Mouse (Mus musculus) lung, embryonic 16.5 days (tissue): Measurements from ENCODE around the gene Zfp560. TPM values are rescaled to one million over a fixed set of nuclear protein-coding genes. Genes with fewer than 3 reads are reported as not detected.
A peak's percentile ranks its signal among the peaks of the same experiment; 100 is the strongest.

Experiments
- ATAC-seq: fragments of 200-750 bp; cut with Nextera tagmentation; 2 replicates; pipeline ENCODE4 v1.8.0; 2017; ENCODE audit warnings: low read depth, mild to moderate bottlenecking, moderate library complexity
- H3K27ac ChIP-seq: fragments of 300-500 bp; sonication (generic); 2 replicates; pipeline ENCODE4 v1.5.1; 2014; ENCODE audit warnings: mild to moderate bottlenecking, control low read depth, low read length
- H3K27me3 ChIP-seq: fragments of 300-500 bp; sonication (generic); 2 replicates; pipeline ENCODE4 v1.6.1; 2014; ENCODE audit warnings: low read depth, low read length, mixed read lengths; ENCODE audit not compliant: control insufficient read depth, insufficient read depth
- H3K36me3 ChIP-seq: fragments of 300-500 bp; sonication (generic); 2 replicates; pipeline ENCODE4 v1.6.1; 2014; ENCODE audit warnings: low read length; ENCODE audit not compliant: control insufficient read depth, insufficient read depth
- H3K4me1 ChIP-seq: fragments of 300-500 bp; sonication (generic); replicated peaks from 2 replicates; pipeline ENCODE4 v1.6.1; 2014; ENCODE audit warnings: low read length, mixed read lengths; ENCODE audit not compliant: control insufficient read depth, insufficient read depth
- H3K4me2 ChIP-seq: fragments of 300-500 bp; sonication (generic); 2 replicates; pipeline ENCODE4 v1.6.1; 2014; ENCODE audit warnings: low read depth, low read length, control low read depth
- H3K4me3 ChIP-seq: fragments of 300-500 bp; sonication (generic); 2 replicates; pipeline ENCODE4 v1.5.1; 2014; ENCODE audit warnings: mild to moderate bottlenecking, low read length, control low read depth
- H3K9ac ChIP-seq: fragments of 300-500 bp; sonication (generic); 2 replicates; pipeline ENCODE4 v1.6.1; 2014; ENCODE audit warnings: low read length, control low read depth
- H3K9me3 ChIP-seq: fragments of 300-500 bp; sonication (generic); 2 replicates; pipeline ENCODE4 v1.6.1; 2016; ENCODE audit warnings: low read length; ENCODE audit not compliant: control insufficient read depth
- WGBS: fragments of 180-500 bp; shearing (Covaris S2); extraction: QIAGEN DNeasy Blood & Tissue Kit; methylation state at CpG from one replicate; pipeline ENCODE4 v1.1.7; 2014; 5-methylcytosine and 5-hydroxymethylcytosine counted together
- polyA plus RNA-seq: library from polyadenylated mRNA; unstranded; fragments of >200 nt; fragmentation: Nextera tagmentation; extraction: Ambion mirVana; gene quantifications from 2 replicates; pipeline ENCODE4 v1.2.1, GENCODE M21; 2015

Gene Zfp560
- polyA plus RNA-seq = 38.5 and 40.0 TPM in 2 replicates

GRCm38 (mm10) chr9:20384532-20385342 lies at the start of gene Zfp560:
Gene Zfp560 (minus strand): TSS chr9:20385177.
- H3K4me3 ChIP-seq = peak within 1 kb of the TSS; percentile 77

DNA sequence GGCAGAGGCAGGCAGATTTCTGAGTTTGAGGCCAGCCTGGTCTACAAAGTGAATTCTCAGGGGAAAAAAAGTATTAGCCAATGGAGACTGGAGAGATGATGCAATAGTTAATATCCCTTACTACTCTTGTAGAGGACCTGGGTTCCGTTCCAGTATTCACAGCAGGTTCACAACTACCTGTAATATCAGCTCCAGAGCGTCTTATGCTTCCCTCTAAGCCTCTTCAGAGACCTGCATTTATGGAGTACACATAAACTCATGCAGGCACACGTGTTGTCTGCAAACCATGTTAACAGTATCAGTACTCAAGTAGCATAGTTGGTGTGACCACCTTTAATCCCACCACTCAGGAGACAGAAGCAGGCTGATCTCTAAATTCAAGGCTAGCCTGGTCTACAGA lies 45.0 kb upstream of the Zfp560 start:
- 92% methylated on average over 3 of the region's 3 CpGs for whole genome bisulfite sequencing
- H3K4me1 ChIP-seq = no peaks in the 10 kb centered on the region

More at GRCm38 (mm10) chr9:20384532-20385342, at the start of gene Zfp560:
- no peaks in the 10 kb centered on the region for H3K9me3 ChIP-seq
- 3% methylated on average over 40 of the region's 40 CpGs for WGBS
- peaks cover 7% of the 10 kb centered on the region; the same call in 1 of the 2 replicates for H3K4me1 ChIP-seq
- H3K27ac ChIP-seq = peak within 1 kb of the TSS; percentile 82
- no peaks in the 10 kb centered on the region for H3K27me3 ChIP-seq
- ATAC-seq = peak; percentile 100
- H3K9ac ChIP-seq = peak within 1 kb of the TSS; percentile 87
- peak within 1 kb of the TSS; percentile 91 for H3K4me2 ChIP-seq
- no peaks in the 10 kb centered on the region for H3K36me3 ChIP-seq

GRCm38 (mm10) chr9:20411460-20411859 lies 26.5 kb upstream of the Zfp560 start:
- WGBS = 21% methylated on average over 1 of the region's 1 CpGs
- H3K27me3 ChIP-seq = no peaks in the 10 kb centered on the region
- H3K4me3 ChIP-seq = no peak overlapping the region
- ATAC-seq = no peak
- no peak overlapping the region for H3K9ac ChIP-seq
- no peak overlapping the region for H3K4me2 ChIP-seq
- H3K36me3 ChIP-seq = no peaks in the 10 kb centered on the region
- H3K27ac ChIP-seq = no peak overlapping the region
- no peaks in the 10 kb centered on the region for H3K4me1 ChIP-seq
- no peaks in the 10 kb centered on the region for H3K9me3 ChIP-seq

More for the DNA sequence above, 45.0 kb upstream of the Zfp560 start:
- Histone ChIP-seq H3K4me2 (no peak overlapping the region), H3K4me3 (no peak overlapping the region), H3K9me3 (no peaks in the 10 kb centered on the region), H3K9ac (no peak overlapping the region), H3K27ac (no peak overlapping the region), H3K36me3 (0 out of 2 replicates have a peak, but pooled peaks cover 5% of the 10 kb centered on the region), H3K27me3 (no peaks in the 10 kb centered on the region)
- ATAC-seq = no peak

DNA sequence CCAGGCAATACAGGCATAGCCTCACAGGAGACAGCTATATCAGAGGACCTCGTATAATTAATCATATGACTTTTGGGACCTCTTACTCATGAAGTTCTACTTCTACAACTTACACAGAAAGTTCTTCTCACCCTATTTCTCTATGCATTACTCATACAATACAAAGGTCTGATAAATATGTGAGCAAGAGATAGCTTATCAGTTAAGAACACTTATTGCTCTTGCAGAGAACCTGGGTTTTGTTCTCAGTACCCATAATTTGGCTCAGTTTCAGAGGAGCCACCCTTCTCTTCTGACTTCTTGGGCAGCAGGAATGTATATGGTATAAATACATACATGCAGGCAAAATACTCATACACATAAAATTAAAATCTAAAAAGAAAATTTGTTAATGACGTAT lies 24.3 kb upstream of the Zfp560 start:
- H3K4me3 ChIP-seq = no peak overlapping the region
- H3K9ac ChIP-seq = no peak overlapping the region
- no peak overlapping the region for H3K27ac ChIP-seq
- H3K9me3 ChIP-seq = no peaks in the 10 kb centered on the region
- no peaks in the 10 kb centered on the region for H3K27me3 ChIP-seq
- H3K4me2 ChIP-seq = no peak overlapping the region
- ATAC-seq = no peak
- no peaks in the 10 kb centered on the region for H3K36me3 ChIP-seq
- 79% methylated on average over 2 of the region's 2 CpGs for WGBS
- H3K4me1 ChIP-seq = no peaks in the 10 kb centered on the region

- Histone ChIP-seq H3K4me3 (peak overlapping the region; percentile 77), H3K27me3 (no peaks in the 10 kb centered on the region), H3K4me1 (peaks cover 7% of the 10 kb centered on the region; the same call in 1 of the 2 replicates), H3K9me3 (no peaks in the 10 kb centered on the region), H3K4me2 (peak overlapping the region; percentile 91), H3K9ac (peak overlapping the region; percentile 87), H3K27ac (peak overlapping the region; percentile 82), H3K36me3 (no peaks in the 10 kb centered on the region)
- ATAC-seq = peak; percentile 69
- WGBS = 12% methylated on average over 16 of the region's 16 CpGs
Observed at GRCm38 (mm10) chr9:20385343-20385703, 346 bp upstream of the Zfp560 start.

DNA sequence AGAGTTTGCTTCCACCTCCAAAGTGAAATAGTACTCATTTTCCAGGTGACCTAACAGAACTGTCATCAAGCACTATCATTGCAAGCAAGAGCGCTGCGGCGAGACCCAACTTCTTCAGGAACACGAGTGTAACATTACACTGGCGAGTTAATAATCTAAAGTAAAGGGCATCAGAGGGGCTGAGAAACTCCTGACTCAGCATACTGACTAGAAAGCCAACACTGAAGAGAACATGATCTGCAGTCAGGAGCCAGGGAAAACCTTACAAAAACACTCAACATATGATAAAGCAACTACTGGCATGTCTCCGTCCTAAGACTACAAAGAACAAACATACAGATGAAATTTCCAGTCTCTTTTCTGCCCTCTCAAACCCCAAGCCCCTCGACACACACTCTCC lies 1.3 kb downstream of the Zfp560 start:
- peak overlapping the region; percentile 14; the same call in 1 of the 2 replicates for H3K4me3 ChIP-seq
- no peaks in the 10 kb centered on the region for H3K9me3 ChIP-seq
- H3K4me2 ChIP-seq = peak overlapping the region; percentile 91
- H3K36me3 ChIP-seq = no peaks in the 10 kb centered on the region
- no peak overlapping the region for H3K9ac ChIP-seq
- H3K27ac ChIP-seq = no peak overlapping the region
- no peak for ATAC-seq
- 75% methylated on average over 7 of the region's 7 CpGs for WGBS
- H3K4me1 ChIP-seq = peaks cover 7% of the 10 kb centered on the region; the same call in 1 of the 2 replicates
- H3K27me3 ChIP-seq = no peaks in the 10 kb centered on the region

DNA sequence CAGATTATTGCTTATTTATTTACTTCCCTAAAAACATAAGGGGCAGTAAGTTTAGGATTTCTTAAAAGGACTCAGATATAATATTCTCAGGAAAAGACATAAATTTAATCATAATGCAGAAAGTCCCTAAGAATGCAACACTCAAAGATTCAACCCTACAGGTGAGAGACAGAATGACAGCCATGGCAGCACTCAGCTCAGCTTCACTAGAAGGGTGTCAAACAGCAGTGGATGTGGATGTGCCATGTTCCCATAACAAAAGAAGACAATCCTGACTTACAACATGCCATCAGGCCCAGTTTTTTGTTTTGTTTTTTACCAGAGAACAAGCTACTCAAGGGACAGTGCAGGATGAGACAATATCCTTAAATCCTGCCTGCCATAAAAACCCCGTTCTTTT lies 10.3 kb downstream of the Zfp560 start:
- 93% methylated on average over 1 of the region's 1 CpGs for WGBS
- Histone ChIP-seq H3K27me3 (no peaks in the 10 kb centered on the region), H3K27ac (no peak overlapping the region), H3K36me3 (no peaks in the 10 kb centered on the region), H3K4me1 (no peaks in the 10 kb centered on the region), H3K4me2 (no peak overlapping the region), H3K9me3 (no peaks in the 10 kb centered on the region), H3K9ac (no peak overlapping the region), H3K4me3 (no peak overlapping the region)
- ATAC-seq = no peak

- H3K27me3 ChIP-seq = no peaks in the 10 kb centered on the region
- no peak overlapping the region for H3K4me2 ChIP-seq
- H3K4me3 ChIP-seq = no peak overlapping the region
- WGBS = 88% methylated on average over 2 of the region's 2 CpGs
- no peak overlapping the region for H3K9ac ChIP-seq
- H3K4me1 ChIP-seq = no peaks in the 10 kb centered on the region
- ATAC-seq = no peak
- H3K9me3 ChIP-seq = peaks cover 6% of the 10 kb centered on the region
- H3K27ac ChIP-seq = no peak overlapping the region
- peaks cover 7% of the 10 kb centered on the region; the same call in 1 of the 2 replicates for H3K36me3 ChIP-seq
Observed at GRCm38 (mm10) chr9:20367311-20367710, 17.7 kb downstream of the Zfp560 start.

DNA sequence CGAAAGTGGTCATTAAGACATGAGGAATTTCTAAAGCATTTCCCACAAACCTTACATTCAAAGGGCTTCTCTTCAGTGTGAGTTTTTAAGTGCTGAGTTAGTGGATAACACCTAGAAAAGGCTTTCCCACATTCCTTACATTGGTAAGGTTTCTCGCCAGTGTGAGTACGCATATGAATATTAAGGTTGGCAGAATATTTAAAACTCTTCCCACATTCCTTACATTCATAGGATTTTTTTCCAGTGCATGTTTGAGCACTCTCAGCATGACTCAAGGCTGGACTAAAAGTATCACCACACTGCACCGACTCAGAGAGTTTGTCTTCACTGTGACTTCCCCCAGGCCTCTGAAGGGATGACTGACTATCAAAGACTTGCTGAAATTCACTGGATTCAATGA lies 36.5 kb downstream of the Zfp560 start:
- Histone ChIP-seq H3K9me3 (0 out of 2 replicates have a peak, but pooled peaks cover 4% of the 10 kb centered on the region), H3K9ac (no peak overlapping the region), H3K27me3 (no peaks in the 10 kb centered on the region), H3K4me3 (no peak overlapping the region), H3K4me2 (no peak overlapping the region), H3K27ac (no peak overlapping the region), H3K4me1 (no peaks in the 10 kb centered on the region), H3K36me3 (peaks cover 22% of the 10 kb centered on the region)
- WGBS = 81% methylated on average over 4 of the region's 4 CpGs
- ATAC-seq = no peak
